Mouse (Mus musculus) CH12.LX (cell line): ENCODE data around the gene Clint1. TPM values are rescaled to one million over a fixed set of nuclear protein-coding genes. Genes with fewer than 3 reads are reported as not detected.

Experiments used
- DNase-seq: peaks from one replicate; pipeline ENCODE4 v3.0.0-alpha.2; 2013; ENCODE audit errors: extremely low read depth
- H3K27ac ChIP-seq: 2 replicates; pipeline ENCODE4 v1.5.1; 2012; ENCODE audit warnings: low read depth, mild to moderate bottlenecking, control low read depth, moderate library complexity; ENCODE audit not compliant: insufficient read depth
- H3K27me3 ChIP-seq: replicated peaks from 2 replicates; pipeline ENCODE3; 2012; ENCODE audit warnings: inconsistent platforms
- H3K36me3 ChIP-seq, 2 experiments: replicated peaks in 1 of 2; 2 replicates each; pipeline versions ENCODE3 to v1.6.1; 2012; ENCODE audit warnings: inconsistent platforms in 1 of 2, low read length in 1 of 2, mild to moderate bottlenecking in 1 of 2, mixed read lengths in 1 of 2, moderate library complexity in 1 of 2; ENCODE audit not compliant: control insufficient read depth in 1 of 2, insufficient read depth in 1 of 2
- H3K4me1 ChIP-seq, 2 experiments: 2 replicates each; pipeline ENCODE4 v1.6.1; 2012; ENCODE audit warnings: inconsistent platforms in 1 of 2, moderate library complexity in 1 of 2; ENCODE audit not compliant: insufficient read depth in 2 of 2, control insufficient read depth in 1 of 2
- H3K4me2 ChIP-seq: 2 replicates; pipeline ENCODE4 v1.6.1; 2012; ENCODE audit warnings: low read depth, mild to moderate bottlenecking, control low read depth; ENCODE audit not compliant: poor library complexity, insufficient read depth, severe bottlenecking
- H3K4me3 ChIP-seq, 3 experiments: fragments of 150-350 bp in 1 of 3; sonication (generic) in 1 of 3; replicated peaks in 1 of 3; 2 replicates each; pipeline versions ENCODE3 to v1.5.1; 2011 to 2012; ENCODE audit warnings: low read depth in 2 of 3, low read length in 2 of 3, mild to moderate bottlenecking in 2 of 3, moderate library complexity in 2 of 3, control low read depth in 1 of 3, improper control_type of control experiment in 1 of 3, inconsistent platforms in 1 of 3, mixed read lengths in 1 of 3; ENCODE audit not compliant: poor library complexity in 1 of 3
- H3K79me2 ChIP-seq: replicated peaks from 2 replicates; pipeline ENCODE4 v1.6.1; 2012; ENCODE audit warnings: mild to moderate bottlenecking, moderate library complexity; ENCODE audit not compliant: control insufficient read depth, poor library complexity, insufficient read depth, severe bottlenecking; ENCODE audit errors: extremely low read depth
- H3K9ac ChIP-seq: 2 replicates; pipeline ENCODE4 v1.6.1; 2012; ENCODE audit warnings: low read depth, mild to moderate bottlenecking, control low read depth, moderate library complexity; ENCODE audit not compliant: insufficient read depth
- H3K9me3 ChIP-seq: replicated peaks from 2 replicates; pipeline ENCODE3; 2012; ENCODE audit warnings: low read length, inconsistent platforms, mixed read lengths
- BHLHE40 ChIP-seq: IDR thresholded peaks from 2 replicates; pipeline ENCODE4 v1.6.1; 2011; ENCODE audit warnings: mild to moderate bottlenecking, low read depth, low read length, improper control_type of control experiment
- CHD2 ChIP-seq: IDR thresholded peaks from 2 replicates; pipeline ENCODE4 v1.6.1; 2011; ENCODE audit warnings: low read length, improper control_type of control experiment
- ELF1 ChIP-seq: IDR thresholded peaks from 2 replicates; pipeline ENCODE4 v1.6.1; 2014; ENCODE audit warnings: low read depth, mild to moderate bottlenecking, inconsistent platforms, low read length, improper control_type of control experiment
- EP300 ChIP-seq: IDR thresholded peaks from 2 replicates; pipeline ENCODE4 v1.6.1; 2011; ENCODE audit warnings: low read length, improper control_type of control experiment
- IRF4 ChIP-seq: IDR thresholded peaks from 2 replicates; pipeline ENCODE4 v1.6.1; 2014; ENCODE audit warnings: low read depth, mild to moderate bottlenecking, inconsistent platforms, low read length, improper control_type of control experiment
- JUND ChIP-seq: conservative IDR thresholded peaks from 2 replicates; pipeline ENCODE4 v1.6.1; 2011; ENCODE audit warnings: low read depth, low read length, improper control_type of control experiment
- MAFK ChIP-seq: IDR thresholded peaks from 2 replicates; pipeline ENCODE4 v1.6.1; 2011; ENCODE audit warnings: low read length, improper control_type of control experiment; ENCODE audit not compliant: insufficient replicate concordance
- MEF2A ChIP-seq: IDR thresholded peaks from 2 replicates; pipeline ENCODE4 v1.6.1; 2014; ENCODE audit warnings: low read depth, mild to moderate bottlenecking, inconsistent platforms, low read length, improper control_type of control experiment, borderline replicate concordance
- MXI1 ChIP-seq: IDR thresholded peaks from 2 replicates; pipeline ENCODE4 v1.6.1; 2011; ENCODE audit warnings: mild to moderate bottlenecking, low read depth, low read length, improper control_type of control experiment
- MYC ChIP-seq: IDR thresholded peaks from 2 replicates; pipeline ENCODE4 v1.6.1; 2011; ENCODE audit warnings: low read depth, mild to moderate bottlenecking, improper control_type of control experiment, low read length
- POLR2A ChIP-seq: IDR thresholded peaks from 2 replicates; pipeline ENCODE4 v1.6.1; 2011; ENCODE audit warnings: low read depth, mild to moderate bottlenecking, improper control_type of control experiment, low read length
- POLR2AphosphoS2 ChIP-seq: IDR thresholded peaks from 2 replicates; pipeline ENCODE4 v1.6.1; 2011; ENCODE audit warnings: low read depth, low read length, improper control_type of control experiment
- TBP ChIP-seq: conservative IDR thresholded peaks from 2 replicates; pipeline ENCODE4 v1.6.1; 2011; ENCODE audit warnings: low read depth, low read length, improper control_type of control experiment
- UBTF ChIP-seq: IDR thresholded peaks from 2 replicates; pipeline ENCODE4 v1.6.1; 2012; ENCODE audit warnings: low read depth, mild to moderate bottlenecking, inconsistent platforms, low read length, improper control_type of control experiment, moderate library complexity
- ZKSCAN1 ChIP-seq: IDR thresholded peaks from 2 replicates; pipeline ENCODE4 v1.6.1; 2012; ENCODE audit warnings: low read depth, inconsistent platforms, low read length, improper control_type of control experiment, borderline replicate concordance
- ZMIZ1 ChIP-seq: IDR thresholded peaks from 2 replicates; pipeline ENCODE4 v1.6.1; 2012; ENCODE audit warnings: low read depth, mild to moderate bottlenecking, inconsistent platforms, low read length, improper control_type of control experiment
- dilution Hi-C: fragments of 300-500 bp; cut with MboI; formaldehyde crosslinking; loops from 2 replicates; pipeline ENCODE4 v1.14.3; 2020; ENCODE audit warnings: low sequenced_read_pairs; ENCODE audit not compliant: extremely low pct_unique_long_range_greater_than_20kb, extremely low pct_ligation_motif_present
- in situ Hi-C: fragments of 300-500 bp; cut with MboI; formaldehyde crosslinking; loops from 3 replicates; pipeline ENCODE4 v1.14.3; 2019; ENCODE audit warnings: low sequenced_read_pairs, low pct_ligation_motif_present, low pct_unique_long_range_greater_than_20kb, mixed read lengths
- polyA plus RNA-seq: library from polyadenylated mRNA; unstranded; fragments of >175 nt; gene quantifications from 2 replicates; pipeline ENCODE4 v1.2.1, GENCODE M21; 2012; ENCODE audit warnings: low read depth; ENCODE audit not compliant: insufficient read length
- total RNA-seq, 2 experiments: library from RNA; depleted of rRNA; stranded (reverse); fragments of 300-350 nt in 1 of 2; fragments of >200 nt in 1 of 2; gene quantifications; 2 replicates each; pipeline ENCODE4 v1.2.3; 2012 to 2014

The Clint1 gene
- total and polyA plus RNA-seq, 3 experiments: 54.1 to 137 (median 98.5) TPM

- in situ Hi-C loops (no loop called here), dilution Hi-C loops (no loop called here)
- no peak overlapping the region for H3K27ac ChIP-seq
- no peak overlapping the region for H3K9ac ChIP-seq
- H3K4me1 ChIP-seq: peaks cover 2 to 4% of the 10 kb centered on the region in 2 experiments; a peak in 2 of 4 replicates
- H3K9me3 ChIP-seq: peaks cover 4% of the 10 kb centered on the region
- no peaks in the 10 kb centered on the region; the same call in 1 of the 2 replicates for H3K79me2 ChIP-seq
- no peak overlapping the region for H3K4me3 ChIP-seq
- peak; percentile 16 for DNase-seq
- H3K4me2 ChIP-seq: no peak overlapping the region
- H3K36me3 ChIP-seq: no peaks in the 10 kb centered on the region
- H3K27me3 ChIP-seq: no peaks in the 10 kb centered on the region
- TF ChIP-seq EP300 (peak; percentile 60; the same call in 1 of the 2 replicates), BHLHE40 (peak; percentile 31; the same call in 1 of the 2 replicates), UBTF (no peak), JUND (peak; percentile 47), IRF4 (peak; percentile 71), MAFK (peak; percentile 88)
These were observed 11.5 kb upstream of the Clint1 start for GRCm38 (mm10) chr11:45840332-45840731.

GRCm38 (mm10) chr11:45846008-45846407 is 5.8 kb upstream of the Clint1 start:
- in situ Hi-C loops (no loop called here), dilution Hi-C loops (no loop called here)
- no peaks in the 10 kb centered on the region for H3K36me3 ChIP-seq
- no peaks in the 10 kb centered on the region for H3K27me3 ChIP-seq
- H3K9ac ChIP-seq: no peak overlapping the region
- no peaks in the 10 kb centered on the region; the same call in 1 of the 2 replicates for H3K79me2 ChIP-seq
- H3K4me2 ChIP-seq: no peak overlapping the region
- TF ChIP-seq ELF1: no peak
- TF ChIP-seq ZMIZ1: no peak
- no peak for TF ChIP-seq ZKSCAN1
- TF ChIP-seq MYC: no peak
- TF ChIP-seq POLR2A: no peak
- TF ChIP-seq CHD2: no peak
- no peak for TF ChIP-seq MXI1
- TF ChIP-seq MEF2A: no peak
- TF ChIP-seq TBP: no peak
- no peak for TF ChIP-seq POLR2AphosphoS2
- peaks cover 4% of the 10 kb centered on the region for H3K9me3 ChIP-seq
- peaks cover 3 to 15% of the 10 kb centered on the region in 2 experiments for H3K4me1 ChIP-seq
- no peak overlapping the region for H3K4me3 ChIP-seq
- no peak overlapping the region for H3K27ac ChIP-seq
- no peak for DNase-seq
